Mouse (Mus musculus): ENCODE results near the gene Sbf2.

Gene Sbf2

GRCm38 (mm10) chr7:110309246-110309645 is 305.5 kb downstream of the Sbf2 start:
- DNase-seq (ENCODE audit: low spot score in 2 of 2) = no peak

GRCm38 (mm10) chr7:110307741-110308140 is 307.0 kb downstream of the Sbf2 start:
- DNase-seq (ENCODE audit: low spot score in 2 of 2) = no peak

GRCm38 (mm10) chr7:110306281-110306680 is 308.4 kb downstream of the Sbf2 start:
- DNase-seq (ENCODE audit: low spot score in 2 of 2) = no peak

GRCm38 (mm10) chr7:110305486-110305885 is 309.2 kb downstream of the Sbf2 start:
- no peak for DNase-seq (ENCODE audit: low spot score in 2 of 2)

GRCm38 (mm10) chr7:110302886-110303285 is 311.8 kb downstream of the Sbf2 start:
- DNase-seq (ENCODE audit: low spot score in 2 of 2) = no peak

- no peak for DNase-seq (ENCODE audit: low spot score in 2 of 2)
Measured at GRCm38 (mm10) chr7:110298739-110299410, 315.8 kb downstream of the Sbf2 start.

- no peak for DNase-seq (ENCODE audit: low spot score in 2 of 2)
Measured at GRCm38 (mm10) chr7:110298090-110298489, 316.6 kb downstream of the Sbf2 start.

- DNase-seq (ENCODE audit: low spot score in 2 of 2) = no peak
Measured at GRCm38 (mm10) chr7:110297611-110298010, 317.1 kb downstream of the Sbf2 start.

GRCm38 (mm10) chr7:110296889-110297603 is 317.7 kb downstream of the Sbf2 start:
- no peak for DNase-seq (ENCODE audit: low spot score in 2 of 2)

GRCm38 (mm10) chr7:110289647-110290046 is 325.1 kb downstream of the Sbf2 start:
- no peak for DNase-seq (ENCODE audit: low spot score in 2 of 2)

- peak in 1 of 2 experiments; percentile 34 for DNase-seq (ENCODE audit: low spot score in 2 of 2)
Measured at GRCm38 (mm10) chr7:110288731-110289191, 326.0 kb downstream of the Sbf2 start.

GRCm38 (mm10) chr7:110288191-110288604 is 326.5 kb downstream of the Sbf2 start:
- no peak for DNase-seq (ENCODE audit: low spot score in 2 of 2)

- no peak for DNase-seq (ENCODE audit: low spot score in 2 of 2)
Measured at GRCm38 (mm10) chr7:110287476-110288071, 327.1 kb downstream of the Sbf2 start.

GRCm38 (mm10) chr7:110286838-110287475 is 327.8 kb downstream of the Sbf2 start:
- DNase-seq (ENCODE audit: low spot score in 2 of 2) = peak; percentile 45 to 77

- no peak for DNase-seq (ENCODE audit: low spot score in 2 of 2)
Measured at GRCm38 (mm10) chr7:110286198-110286732, 328.5 kb downstream of the Sbf2 start.

- DNase-seq (ENCODE audit: low spot score in 2 of 2) = no peak
Measured at GRCm38 (mm10) chr7:110285849-110286151, 328.9 kb downstream of the Sbf2 start.

- DNase-seq (ENCODE audit: low spot score in 2 of 2) = no peak
Measured at GRCm38 (mm10) chr7:110285076-110285848, 329.5 kb downstream of the Sbf2 start.

GRCm38 (mm10) chr7:110283484-110284275 is 331.0 kb downstream of the Sbf2 start:
- DNase-seq (ENCODE audit: low spot score in 2 of 2) = no peak

GRCm38 (mm10) chr7:110282797-110283196 is 331.9 kb downstream of the Sbf2 start:
- DNase-seq (ENCODE audit: low spot score in 2 of 2) = no peak

- DNase-seq (ENCODE audit: low spot score in 2 of 2) = no peak
Measured at GRCm38 (mm10) chr7:110281435-110282256, 333.1 kb downstream of the Sbf2 start.

Measured in frontal cortex, postnatal 10 days (tissue).